Mouse (Mus musculus) bone marrow macrophage, adult 2 months (primary cell): Measurements from ENCODE around the gene Thnsl1.

Experiments
- CTCF ChIP-seq: IDR thresholded peaks from 2 replicates; pipeline ENCODE4 v1.5.1; 2012; ENCODE audit warnings: low read depth, mild to moderate bottlenecking, low read length, moderate library complexity
- POLR2A ChIP-seq: IDR thresholded peaks from 2 replicates; pipeline ENCODE4 v1.6.1; 2012; ENCODE audit warnings: mild to moderate bottlenecking, low read depth, low read length, borderline replicate concordance

DNA sequence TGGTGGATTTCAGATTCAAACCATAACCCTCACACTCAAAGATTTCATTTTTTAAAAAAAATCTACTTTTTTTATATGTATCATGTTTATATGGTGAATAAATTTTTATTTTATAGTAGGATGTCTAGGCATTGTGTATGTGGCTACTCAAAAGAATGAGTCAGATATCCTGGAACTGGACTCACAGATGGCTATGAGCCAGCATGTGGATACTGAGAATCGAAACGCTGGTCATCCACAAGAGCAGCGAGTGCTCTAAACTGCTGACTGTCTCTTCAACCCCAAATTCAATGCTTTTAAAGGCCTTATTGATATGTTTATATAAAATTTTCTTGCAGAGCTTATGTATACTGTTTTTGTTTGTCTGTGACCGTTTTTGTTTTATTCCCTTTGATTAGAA lies 52.8 kb downstream of the Thnsl1 start:
- TF ChIP-seq CTCF (no peak), POLR2A (no peak)
